Mouse (Mus musculus) lung, postnatal 0 days (tissue): ENCODE results near the gene Tnks1bp1. TPM values are rescaled to one million over a fixed set of nuclear protein-coding genes. Genes with fewer than 3 reads are reported as not detected.
A peak's percentile ranks its signal among the peaks of the same experiment; 100 is the strongest.

Source experiments
- ATAC-seq: fragments of 200-750 bp; cut with Nextera tagmentation; 2 replicates; pipeline ENCODE4 v1.8.0; 2017; ENCODE audit warnings: moderate library complexity
- DNase-seq: peaks from one replicate; pipeline ENCODE4 v3.0.0-alpha.2; 2016; ENCODE audit warnings: low spot score
- H3K27ac ChIP-seq: fragments of 300-500 bp; sonication (generic); 2 replicates; pipeline ENCODE4 v1.5.1; 2014; ENCODE audit warnings: antibody characterized with exemption, mild to moderate bottlenecking, low read length, mixed read lengths
- H3K27me3 ChIP-seq: fragments of 300-500 bp; sonication (generic); replicated peaks from 2 replicates; pipeline ENCODE4 v1.6.1; 2014; ENCODE audit warnings: low read length, mixed read lengths; ENCODE audit not compliant: insufficient read depth
- H3K36me3 ChIP-seq: fragments of 300-500 bp; sonication (generic); 2 replicates; pipeline ENCODE4 v1.6.1; 2014; ENCODE audit warnings: low read length, mixed read lengths; ENCODE audit not compliant: insufficient read depth
- H3K4me1 ChIP-seq: fragments of 300-500 bp; sonication (generic); 2 replicates; pipeline ENCODE4 v1.6.1; 2014; ENCODE audit warnings: antibody characterized with exemption, low read depth, low read length, mixed read lengths; ENCODE audit not compliant: insufficient read depth
- H3K4me2 ChIP-seq: fragments of 300-500 bp; sonication (generic); replicated peaks from 2 replicates; pipeline ENCODE4 v1.6.1; 2014; ENCODE audit warnings: low read depth, mild to moderate bottlenecking, low read length, moderate library complexity, mixed read lengths
- H3K4me3 ChIP-seq: fragments of 300-500 bp; sonication (generic); 2 replicates; pipeline ENCODE4 v1.5.1; 2014; ENCODE audit warnings: low read depth, low read length
- H3K9ac ChIP-seq: fragments of 300-500 bp; sonication (generic); replicated peaks from 2 replicates; pipeline ENCODE4 v1.6.1; 2014; ENCODE audit warnings: low read depth, mild to moderate bottlenecking
- H3K9me3 ChIP-seq: fragments of 300-500 bp; sonication (generic); 2 replicates; pipeline ENCODE4 v1.6.1; 2016; ENCODE audit warnings: low read length, mixed read lengths
- CTCF ChIP-seq: IDR thresholded peaks from 2 replicates; pipeline ENCODE4 v1.5.1; 2016; ENCODE audit warnings: antibody characterized with exemption, mild to moderate bottlenecking
- EP300 ChIP-seq: IDR thresholded peaks from 2 replicates; pipeline ENCODE4 v1.6.1; 2016; ENCODE audit warnings: antibody characterized with exemption, mild to moderate bottlenecking, control low read depth
- WGBS: fragments of 180-500 bp; shearing (Covaris S2); extraction: QIAGEN DNeasy Blood & Tissue Kit; methylation state at CpG from one replicate; pipeline ENCODE4 v1.1.7; 2014; 5-methylcytosine and 5-hydroxymethylcytosine counted together
- polyA plus RNA-seq: library from polyadenylated mRNA; unstranded; fragments of >200 nt; fragmentation: Nextera tagmentation; extraction: Ambion mirVana; gene quantifications from 2 replicates; pipeline ENCODE4 v1.2.1, GENCODE M21; 2015

Gene Tnks1bp1
- polyA plus RNA-seq, 1 experiment from 2014 or later = 40.3 TPM

- TF ChIP-seq EP300 (no peak), CTCF (peak; percentile 34)
- Histone ChIP-seq H3K4me3 (no peak overlapping the region), H3K27me3 (no peaks in the 10 kb centered on the region), H3K9me3 (no peaks in the 10 kb centered on the region), H3K9ac (no peak overlapping the region), H3K4me1 (peaks cover 7% of the 10 kb centered on the region; the same call in 1 of the 2 replicates), H3K36me3 (peaks cover 43% of the 10 kb centered on the region), H3K27ac (0 out of 2 replicates have a peak overlapping the region, but pooled peaks have one; percentile 81), H3K4me2 (no peak overlapping the region)
- ATAC-seq = no peak
- DNase-seq = no peak
- WGBS = 85% methylated on average over 6 of the region's 6 CpGs
These were observed 11.9 kb downstream of the Tnks1bp1 start for GRCm38 (mm10) chr2:85059677-85060076.

GRCm38 (mm10) chr2:85060591-85061060, 12.8 kb downstream of the Tnks1bp1 start:
- Histone ChIP-seq H3K4me2 (peak overlapping the region; percentile 70), H3K36me3 (peaks cover 34% of the 10 kb centered on the region), H3K4me3 (peak overlapping the region; percentile 43), H3K27ac (peak overlapping the region; percentile 81), H3K4me1 (peaks cover 7% of the 10 kb centered on the region; the same call in 1 of the 2 replicates), H3K27me3 (no peaks in the 10 kb centered on the region), H3K9me3 (no peaks in the 10 kb centered on the region), H3K9ac (peak overlapping the region; percentile 42)
- DNase-seq (peak; percentile 94), ATAC-seq (peak; percentile 94)
- 2% methylated on average over 9 of the region's 11 CpGs for WGBS
- 0 out of 2 replicates have a peak, but pooled peaks have one; percentile 19 for TF ChIP-seq EP300
- TF ChIP-seq CTCF = no peak

- Histone ChIP-seq H3K4me2 (peak overlapping the region; percentile 70), H3K27ac (peak overlapping the region; percentile 81), H3K9ac (peak overlapping the region; percentile 42), H3K36me3 (peaks cover 31% of the 10 kb centered on the region), H3K4me3 (peak overlapping the region; percentile 43), H3K4me1 (peaks cover 7% of the 10 kb centered on the region; the same call in 1 of the 2 replicates), H3K27me3 (no peaks in the 10 kb centered on the region), H3K9me3 (no peaks in the 10 kb centered on the region)
- ATAC-seq (peak; percentile 52), DNase-seq (peak; percentile 52)
- TF ChIP-seq EP300 (no peak), CTCF (no peak)
- WGBS = 40% methylated on average over 3 of the region's 10 CpGs
These were observed 13.3 kb downstream of the Tnks1bp1 start for GRCm38 (mm10) chr2:85061107-85061541.

GRCm38 (mm10) chr2:85065141-85065875, 17.5 kb downstream of the Tnks1bp1 start:
- Histone ChIP-seq H3K4me2 (no peak overlapping the region), H3K4me3 (no peak overlapping the region), H3K27ac (no peak overlapping the region), H3K27me3 (no peaks in the 10 kb centered on the region), H3K4me1 (peaks cover 9% of the 10 kb centered on the region), H3K9ac (no peak overlapping the region), H3K36me3 (0 out of 2 replicates have a peak, but pooled peaks cover 10% of the 10 kb centered on the region), H3K9me3 (no peaks in the 10 kb centered on the region)
- 75% methylated on average over 12 of the region's 12 CpGs for WGBS
- TF ChIP-seq CTCF = no peak
- no peak for TF ChIP-seq EP300
- ATAC-seq (no peak), DNase-seq (no peak)

GRCm38 (mm10) chr2:85066937-85067336, 19.1 kb downstream of the Tnks1bp1 start:
- peaks cover 6% of the 10 kb centered on the region; the same call in 1 of the 2 replicates for H3K4me1 ChIP-seq
- TF ChIP-seq CTCF (no peak), EP300 (no peak)
- H3K36me3 ChIP-seq = peaks cover 19% of the 10 kb centered on the region; the same call in 1 of the 2 replicates
- no peak overlapping the region for H3K4me3 ChIP-seq
- no peak overlapping the region for H3K9ac ChIP-seq
- DNase-seq (no peak), ATAC-seq (no peak)
- H3K27ac ChIP-seq = no peak overlapping the region
- H3K9me3 ChIP-seq = no peaks in the 10 kb centered on the region
- H3K27me3 ChIP-seq = no peaks in the 10 kb centered on the region
- WGBS = 92% methylated on average over 5 of the region's 5 CpGs
- H3K4me2 ChIP-seq = no peak overlapping the region

- no peak overlapping the region for H3K4me3 ChIP-seq
- H3K27me3 ChIP-seq = no peaks in the 10 kb centered on the region
- H3K4me2 ChIP-seq = no peak overlapping the region
- no peak overlapping the region for H3K9ac ChIP-seq
- H3K9me3 ChIP-seq = no peaks in the 10 kb centered on the region
- no peak for TF ChIP-seq CTCF
- no peak for TF ChIP-seq EP300
- H3K27ac ChIP-seq = no peak overlapping the region
- 53% methylated on average over 10 of the region's 10 CpGs for WGBS
- DNase-seq = peak; percentile 48
- H3K36me3 ChIP-seq = peaks cover 17% of the 10 kb centered on the region
- peaks cover 6% of the 10 kb centered on the region; the same call in 1 of the 2 replicates for H3K4me1 ChIP-seq
- ATAC-seq = peak; percentile 43
These were observed 20.2 kb downstream of the Tnks1bp1 start for GRCm38 (mm10) chr2:85067903-85068625.
